Mouse (Mus musculus) E14TG2a.4 (cell line): ENCODE results near the gene Aqp7.

Experiments
- CTCF ChIP-seq: conservative IDR thresholded peaks from 2 replicates; pipeline ENCODE4 v1.5.1; 2014; ENCODE audit warnings: low read length
- NANOG ChIP-seq: IDR thresholded peaks from 2 replicates; pipeline ENCODE4 v1.6.1; 2014; ENCODE audit warnings: borderline replicate concordance, low read length, mixed read lengths
- POU5F1 ChIP-seq: IDR thresholded peaks from 2 replicates; pipeline ENCODE4 v1.6.1; 2014; ENCODE audit warnings: low read length, borderline replicate concordance

DNA sequence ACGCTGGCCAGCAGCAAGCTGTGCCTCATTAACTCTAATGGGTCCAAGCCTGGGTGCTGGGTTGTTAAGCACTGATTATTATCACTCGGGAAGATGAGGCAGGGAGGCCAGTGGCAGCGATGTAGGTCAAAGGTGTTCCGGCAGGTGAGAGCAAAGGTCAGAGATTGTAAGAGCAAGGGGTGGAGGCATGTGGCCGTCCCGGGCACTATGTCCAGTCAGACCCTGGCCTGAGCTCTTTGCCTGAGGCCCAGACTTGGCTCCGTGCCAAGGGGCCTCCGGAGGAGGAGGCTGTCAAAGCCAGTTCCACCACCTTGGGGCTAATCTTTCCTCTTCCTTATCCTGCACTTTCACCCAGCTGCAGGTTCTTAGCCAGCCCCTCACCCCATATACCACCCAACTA lies 48.2 kb upstream of the Aqp7 start:
- no peak for TF ChIP-seq NANOG
- no peak for TF ChIP-seq CTCF
- no peak for TF ChIP-seq POU5F1
